Mouse (Mus musculus): Measurements from ENCODE around the gene Hist1h3d.
A peak's percentile ranks its signal among the peaks of the same experiment; 100 is the strongest.

The Hist1h3d gene

DNA sequence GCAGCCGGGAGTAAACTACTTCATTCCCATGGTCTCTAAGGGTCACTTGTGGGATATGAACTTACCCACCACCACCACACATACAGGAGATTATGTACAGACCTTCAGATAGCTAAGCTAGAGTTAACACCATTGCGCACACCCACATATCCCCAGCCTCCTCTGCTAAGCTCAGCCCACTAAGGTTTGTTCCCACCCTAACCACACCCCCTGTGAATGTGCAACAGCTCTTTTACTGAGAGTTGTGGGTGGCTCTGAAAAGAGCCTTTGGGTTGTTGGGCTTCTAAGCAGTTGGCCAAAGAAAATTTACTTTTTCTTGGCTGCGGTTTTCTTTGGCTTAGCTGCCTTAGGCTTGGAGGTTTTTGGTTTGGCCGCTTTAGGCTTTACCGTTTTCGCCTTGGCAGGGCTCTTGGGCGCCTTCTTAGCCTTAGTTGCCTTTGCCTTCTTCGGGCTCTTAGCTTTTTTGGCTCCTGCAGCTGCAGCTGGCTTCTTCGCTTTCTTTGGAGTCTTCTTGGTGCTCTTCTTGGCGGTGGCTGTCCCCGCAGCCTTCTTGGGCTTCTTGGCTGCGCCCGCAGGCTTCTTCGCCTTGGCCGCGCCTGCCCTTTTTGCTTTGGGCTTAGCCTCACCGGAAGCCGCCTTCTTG is 46.1 kb downstream of the Hist1h3d start:
- peak in 1 of 2 experiments; percentile 73 for DNase-seq (ENCODE audit: low spot score in 2 of 2)

DNA sequence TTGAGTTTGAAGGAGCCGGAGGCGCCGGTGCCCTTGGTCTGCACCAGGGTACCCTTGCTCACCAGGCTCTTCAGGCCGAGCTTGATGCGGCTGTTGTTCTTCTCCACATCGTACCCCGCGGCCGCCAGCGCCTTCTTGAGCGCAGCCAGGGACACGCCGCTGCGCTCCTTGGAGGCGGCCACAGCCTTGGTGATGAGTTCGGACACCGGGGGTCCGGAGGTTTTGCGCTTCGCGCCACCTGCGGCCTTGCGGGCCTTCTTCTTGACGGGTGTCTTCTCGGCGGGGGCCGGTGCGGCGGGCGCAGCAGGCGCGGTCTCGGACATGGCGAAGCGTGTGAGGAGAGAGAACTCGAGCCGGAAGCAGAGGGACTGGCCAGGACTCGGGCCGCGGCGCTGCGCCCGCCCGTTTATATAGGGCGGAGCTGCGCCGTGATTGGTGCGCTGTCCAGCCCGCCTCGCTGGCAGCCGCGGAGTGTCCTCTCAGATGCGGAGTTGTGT is 46.7 kb downstream of the Hist1h3d start, which contains the start of gene Hist1h1e:
Gene Hist1h1e (minus strand): TSS at position 384 of the 497 bp plus-strand sequence.
- peak; percentile 84 to 92 for DNase-seq (ENCODE audit: low spot score in 2 of 2)

DNA sequence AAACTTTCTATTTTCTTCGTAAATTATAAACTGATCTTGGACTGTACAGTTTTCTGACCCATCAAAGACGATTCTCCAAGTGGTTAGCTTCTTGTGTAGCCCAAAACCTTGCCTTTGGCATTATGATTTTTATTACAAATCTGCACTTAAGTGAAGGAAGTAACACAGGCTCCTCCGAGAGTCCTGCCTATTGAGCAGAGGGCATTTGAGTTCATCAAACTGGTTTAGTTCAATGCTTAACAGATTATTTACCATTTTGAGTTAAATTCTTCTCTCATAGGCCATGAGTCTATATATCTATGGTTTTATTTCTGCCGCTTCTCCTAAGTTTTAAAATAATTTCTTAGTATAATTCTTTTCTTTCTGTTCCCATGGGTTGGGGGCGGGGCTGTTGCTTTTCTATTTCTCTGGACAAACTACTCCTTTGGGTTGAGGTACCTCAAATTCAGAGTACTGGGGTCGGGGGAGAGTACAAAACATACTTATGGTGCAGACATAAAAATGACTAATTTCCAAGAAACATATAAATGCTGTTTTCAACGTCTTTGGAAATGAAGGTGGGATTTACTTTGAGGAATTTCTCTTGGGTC is 47.4 kb downstream of the Hist1h3d start:
- no peak for DNase-seq (ENCODE audit: low spot score in 2 of 2)

Data from urinary bladder, adult 18-20 months (tissue).